Mouse (Mus musculus): ENCODE measurements around the gene Tmem253. TPM values are rescaled to one million over a fixed set of nuclear protein-coding genes. Genes with fewer than 3 reads are reported as not detected.

The Tmem253 gene
- polyA plus RNA-seq, 1 experiment = not detected

DNA sequence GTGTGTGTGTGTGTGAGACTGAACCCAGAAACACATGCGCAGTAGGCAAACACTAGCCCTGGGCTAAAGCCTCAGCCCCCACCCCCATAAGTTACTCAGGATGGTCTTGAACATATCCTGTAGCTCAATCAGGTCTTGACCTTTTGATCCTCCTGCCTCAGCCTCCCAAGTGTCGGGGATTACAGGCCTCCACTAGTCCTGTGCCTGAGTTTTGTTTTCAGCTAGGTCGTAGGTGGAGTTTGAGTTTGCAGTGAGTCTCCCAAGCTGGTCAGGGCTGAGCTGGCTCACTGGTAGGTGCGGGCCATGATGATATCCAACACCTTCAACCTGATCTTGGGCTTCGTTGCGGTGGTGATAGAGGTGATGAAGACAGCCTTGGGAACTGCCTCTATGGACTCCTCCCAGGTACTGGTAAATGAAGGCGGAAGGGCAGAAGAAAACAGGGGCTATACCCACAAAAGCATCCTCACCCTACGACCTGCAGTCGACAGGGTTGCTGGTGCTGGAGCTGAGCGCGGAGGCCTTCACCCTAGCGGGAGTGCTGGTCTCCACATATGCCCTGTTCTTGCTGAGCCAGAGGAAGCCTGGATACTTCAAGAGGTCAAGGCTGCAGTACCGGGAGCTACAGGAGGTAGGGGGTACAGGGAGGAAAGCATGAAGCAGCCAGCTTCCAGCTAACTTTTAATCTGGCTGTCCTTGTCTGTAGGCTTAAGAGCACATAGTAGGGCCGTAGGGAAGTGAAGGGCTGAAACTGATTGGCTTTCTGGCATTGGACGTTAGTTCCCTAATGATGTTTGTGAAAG lies 3.0 kb downstream of the Tmem253 start:
- Histone ChIP-seq H3K4me1 (ENCODE audit: control insufficient read depth) (peaks cover 78% of the 10 kb centered on the region), H3K27me3 (ENCODE audit: control insufficient read depth) (peaks cover 6% of the 10 kb centered on the region), H3K36me3 (ENCODE audit: control insufficient read depth) (peaks cover 12% of the 10 kb centered on the region), H3K9me3 (ENCODE audit: control insufficient read depth, low read length) (no peaks in the 10 kb centered on the region), H3K4me3 (replicated peaks) (peak overlapping the region; percentile 75)
- TF ChIP-seq GATA1 (IDR thresholded peaks at IDR 0.05; ENCODE audit: low read length) (no peak), TAL1 (IDR thresholded peaks at IDR 0.05; ENCODE audit: low read length) (no peak)

DNA sequence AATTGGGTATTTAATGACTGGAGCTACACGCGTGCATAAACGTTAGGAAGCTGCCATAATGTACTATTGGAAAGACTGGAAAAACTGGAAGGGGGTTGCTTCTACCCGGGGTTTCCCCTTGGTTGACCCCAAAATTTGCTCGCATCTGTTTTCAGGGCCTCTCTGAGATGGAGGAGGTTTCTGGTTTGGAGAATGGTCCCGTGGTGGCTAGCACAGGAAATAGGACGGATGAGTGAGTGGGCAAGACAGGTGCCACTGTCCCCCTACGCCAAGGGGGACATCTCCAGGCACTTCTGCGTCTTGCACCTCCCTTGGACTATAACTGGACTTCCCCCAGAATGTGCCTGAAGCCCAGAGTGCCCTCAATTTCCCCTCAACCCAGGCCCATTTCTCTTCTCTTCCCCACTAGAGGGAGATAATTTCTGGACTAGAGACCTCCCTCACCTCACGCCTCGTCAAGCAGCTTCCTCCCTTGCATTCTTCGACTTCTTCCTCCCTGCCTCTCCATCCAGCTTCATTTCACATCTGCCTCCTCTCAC lies 3.7 kb downstream of the Tmem253 start:
- Histone ChIP-seq H3K36me3 (ENCODE audit: control insufficient read depth) (peaks cover 12% of the 10 kb centered on the region), H3K4me3 (replicated peaks) (peak overlapping the region; percentile 75), H3K9me3 (ENCODE audit: control insufficient read depth, low read length) (no peaks in the 10 kb centered on the region), H3K27me3 (ENCODE audit: control insufficient read depth) (no peaks in the 10 kb centered on the region), H3K4me1 (ENCODE audit: control insufficient read depth) (peaks cover 81% of the 10 kb centered on the region)
- TF ChIP-seq TAL1 (IDR thresholded peaks at IDR 0.05; ENCODE audit: low read length) (no peak), GATA1 (IDR thresholded peaks at IDR 0.05; ENCODE audit: low read length) (no peak)

DNA sequence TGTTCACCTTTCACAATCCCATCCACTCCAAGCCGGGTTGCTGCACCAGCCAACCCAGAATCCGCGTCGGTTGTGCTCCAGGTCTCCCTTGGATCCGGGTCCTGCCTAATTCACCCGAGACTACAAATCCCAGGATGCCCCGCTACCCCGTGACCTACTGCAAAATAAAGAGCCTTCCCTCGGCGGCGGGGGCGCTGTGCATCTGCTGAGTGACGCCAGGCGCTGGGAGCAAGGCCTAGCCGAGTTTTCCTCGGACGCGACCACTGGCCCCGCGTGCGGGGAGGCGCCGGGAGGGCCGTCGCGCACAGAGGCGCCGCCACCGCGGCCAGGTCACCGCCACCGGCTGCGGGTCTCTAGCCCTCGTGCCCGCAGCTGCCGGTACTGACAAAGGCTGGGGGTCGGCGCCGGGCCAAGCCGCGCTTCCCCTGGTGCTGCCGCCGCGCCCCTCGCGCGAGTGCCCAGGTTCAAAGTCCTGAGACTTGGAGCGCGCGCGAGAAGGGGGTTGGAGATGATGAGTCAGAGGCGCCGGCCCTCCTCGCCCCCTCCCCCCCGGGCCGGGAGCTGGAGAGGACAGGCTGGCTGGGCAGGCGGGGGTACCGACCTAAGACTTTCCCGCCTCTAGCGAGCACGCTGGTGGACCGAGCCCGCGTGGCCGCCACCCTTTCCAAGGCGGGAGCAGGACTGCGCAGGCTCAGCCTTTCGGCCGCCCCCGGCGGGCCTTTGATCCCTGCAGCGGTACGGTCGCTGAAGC lies 4.3 kb downstream of the Tmem253 start:
- H3K9me3 ChIP-seq (ENCODE audit: control insufficient read depth, low read length) = no peaks in the 10 kb centered on the region
- TF ChIP-seq GATA1 (IDR thresholded peaks at IDR 0.05; ENCODE audit: low read length) (no peak), TAL1 (IDR thresholded peaks at IDR 0.05; ENCODE audit: low read length) (no peak)

DNA sequence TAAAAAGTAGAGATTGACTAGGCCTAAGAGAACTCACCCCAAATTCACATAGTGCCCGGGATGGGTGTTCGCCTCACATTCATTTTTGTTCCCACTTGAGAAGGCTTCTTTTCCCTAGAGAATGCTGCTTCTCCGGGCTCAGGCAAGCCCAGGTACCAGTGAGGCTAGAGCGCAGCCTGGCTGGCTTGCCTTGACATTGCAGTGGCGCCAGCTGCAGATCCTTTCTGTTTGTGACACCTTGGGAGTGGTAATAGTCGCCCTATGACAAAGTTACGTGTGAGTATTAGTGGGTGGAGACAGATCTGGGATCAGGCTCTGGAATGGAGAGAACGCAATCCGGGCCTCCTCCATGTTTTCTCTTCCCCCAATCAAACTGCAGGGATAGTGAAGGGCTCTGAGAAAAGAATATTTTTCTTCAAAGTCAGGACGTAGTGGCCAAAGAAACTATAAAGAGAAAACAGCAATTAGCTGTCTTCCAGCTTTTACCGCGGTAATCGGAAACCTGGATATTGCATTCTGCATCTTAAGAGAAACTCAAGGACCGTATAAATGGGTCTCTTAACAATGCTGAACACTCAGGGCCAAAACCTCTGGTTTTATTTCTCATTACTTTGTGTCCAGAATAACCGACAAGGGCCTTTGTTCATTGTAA lies 5.2 kb downstream of the Tmem253 start, which contains the start of gene Zfp219:
Gene Zfp219 (minus strand): TSS at position 248 of the 652 bp plus-strand sequence.
- Histone ChIP-seq H3K36me3 (ENCODE audit: control insufficient read depth) (peaks cover 12% of the 10 kb centered on the region), H3K27me3 (ENCODE audit: control insufficient read depth) (no peaks in the 10 kb centered on the region), H3K4me3 (replicated peaks) (peak within 1 kb of the TSS; percentile 75), H3K9me3 (ENCODE audit: control insufficient read depth, low read length) (no peaks in the 10 kb centered on the region), H3K4me1 (ENCODE audit: control insufficient read depth) (peaks cover 79% of the 10 kb centered on the region)
- TF ChIP-seq GATA1 (IDR thresholded peaks at IDR 0.05; ENCODE audit: low read length) (no peak), TAL1 (IDR thresholded peaks at IDR 0.05; ENCODE audit: low read length) (no peak)

More for the DNA sequence above, 4.3 kb downstream of the Tmem253 start:
- Histone ChIP-seq H3K4me3 (replicated peaks) (peak overlapping the region; percentile 75), H3K27me3 (ENCODE audit: control insufficient read depth) (no peaks in the 10 kb centered on the region), H3K36me3 (ENCODE audit: control insufficient read depth) (peaks cover 12% of the 10 kb centered on the region), H3K4me1 (ENCODE audit: control insufficient read depth) (peaks cover 86% of the 10 kb centered on the region)

DNA sequence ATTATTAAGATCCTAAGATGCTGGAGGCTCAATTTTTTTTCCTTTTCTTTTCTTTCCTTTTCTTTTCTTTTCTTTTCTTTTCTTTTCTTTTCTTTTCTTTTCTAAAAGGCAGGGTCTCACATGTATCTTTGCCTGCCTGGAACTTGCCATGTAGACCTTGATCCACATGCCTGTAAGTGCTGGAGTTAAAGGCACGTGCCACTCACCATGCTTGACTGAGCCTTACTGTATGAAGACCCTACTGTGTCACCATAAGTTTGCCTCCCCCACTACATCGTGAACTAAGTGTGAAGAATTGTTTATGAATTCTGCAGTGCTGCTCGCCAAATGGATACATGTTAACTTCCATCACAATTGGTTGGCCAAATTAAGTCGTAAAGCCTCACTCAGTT lies 5.7 kb downstream of the Tmem253 start:
- Histone ChIP-seq H3K9me3 (ENCODE audit: control insufficient read depth, low read length) (no peaks in the 10 kb centered on the region), H3K4me3 (replicated peaks) (no peak overlapping the region), H3K27me3 (ENCODE audit: control insufficient read depth) (no peaks in the 10 kb centered on the region), H3K36me3 (ENCODE audit: control insufficient read depth) (peaks cover 12% of the 10 kb centered on the region), H3K4me1 (ENCODE audit: control insufficient read depth) (peaks cover 74% of the 10 kb centered on the region)
- TF ChIP-seq TAL1 (IDR thresholded peaks at IDR 0.05; ENCODE audit: low read length) = no peak
- no peak for TF ChIP-seq GATA1 (IDR thresholded peaks at IDR 0.05; ENCODE audit: low read length)

DNA sequence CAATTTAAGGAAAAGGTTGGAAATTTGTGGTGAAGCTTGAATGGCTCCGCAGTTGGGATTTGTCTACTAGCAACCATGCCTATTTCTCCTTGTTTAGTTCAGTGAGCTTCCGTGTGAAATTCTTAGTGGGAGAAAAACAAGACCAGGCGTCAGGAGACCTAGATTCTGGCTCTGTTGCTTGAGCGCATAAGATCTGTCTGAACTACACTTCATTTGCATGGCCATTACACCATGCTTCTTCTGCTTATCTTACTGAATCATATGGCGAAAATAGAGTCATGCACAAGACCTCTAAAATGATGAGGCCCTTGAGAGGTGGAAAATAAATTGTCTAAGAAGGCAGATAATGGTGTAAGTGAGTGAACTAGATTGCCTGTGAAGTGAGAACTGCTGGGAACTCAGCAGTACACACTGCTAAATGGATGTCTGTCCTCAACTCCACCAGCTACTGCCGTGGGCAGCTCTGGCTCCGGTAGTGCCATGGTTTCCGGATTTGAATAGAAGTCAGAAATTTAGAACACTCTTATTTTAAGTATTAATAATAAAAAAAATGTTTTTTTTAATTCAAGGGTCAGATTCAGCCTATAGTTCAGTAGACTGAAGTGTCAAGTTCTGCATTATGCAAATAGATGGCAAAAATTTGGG lies 6.2 kb downstream of the Tmem253 start:
- TF ChIP-seq GATA1 (IDR thresholded peaks at IDR 0.05; ENCODE audit: low read length) (no peak), TAL1 (IDR thresholded peaks at IDR 0.05; ENCODE audit: low read length) (no peak)

DNA sequence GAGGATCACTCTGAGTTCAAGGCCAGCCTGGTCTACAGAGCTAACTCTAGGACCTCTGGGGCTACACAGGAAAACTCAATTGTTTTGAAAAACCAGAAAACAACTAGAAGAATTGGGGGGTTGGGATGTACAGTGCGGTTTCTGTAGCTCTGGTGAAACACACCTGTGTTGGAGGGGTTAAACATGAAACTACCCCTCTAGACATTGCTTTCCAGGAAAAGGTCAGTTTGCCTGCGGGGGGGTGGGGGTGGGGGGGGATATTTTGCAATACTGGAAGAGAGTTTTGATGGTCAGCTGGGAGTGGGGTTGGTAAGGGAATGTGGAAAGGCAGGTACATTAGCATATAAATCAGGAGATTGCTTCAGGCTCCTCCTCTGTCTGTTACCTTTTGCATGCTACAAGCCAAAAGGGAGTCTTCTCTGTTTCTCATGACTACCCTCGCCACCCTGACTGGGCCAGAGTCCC lies 6.8 kb downstream of the Tmem253 start:
- TF ChIP-seq TAL1 (IDR thresholded peaks at IDR 0.05; ENCODE audit: low read length) (no peak), GATA1 (IDR thresholded peaks at IDR 0.05; ENCODE audit: low read length) (no peak)
- Histone ChIP-seq H3K36me3 (ENCODE audit: control insufficient read depth) (peaks cover 7% of the 10 kb centered on the region), H3K4me1 (ENCODE audit: control insufficient read depth) (peaks cover 66% of the 10 kb centered on the region), H3K9me3 (ENCODE audit: control insufficient read depth, low read length) (no peaks in the 10 kb centered on the region), H3K4me3 (replicated peaks) (peak overlapping the region; percentile 60), H3K27me3 (ENCODE audit: control insufficient read depth) (no peaks in the 10 kb centered on the region)

More for the DNA sequence above, 6.2 kb downstream of the Tmem253 start:
- H3K4me3 ChIP-seq (replicated peaks) = no peak overlapping the region
- H3K36me3 ChIP-seq (ENCODE audit: control insufficient read depth) = peaks cover 11% of the 10 kb centered on the region
- no peaks in the 10 kb centered on the region for H3K27me3 ChIP-seq (ENCODE audit: control insufficient read depth)
- no peaks in the 10 kb centered on the region for H3K9me3 ChIP-seq (ENCODE audit: control insufficient read depth, low read length)
- H3K4me1 ChIP-seq (ENCODE audit: control insufficient read depth) = peaks cover 71% of the 10 kb centered on the region

DNA sequence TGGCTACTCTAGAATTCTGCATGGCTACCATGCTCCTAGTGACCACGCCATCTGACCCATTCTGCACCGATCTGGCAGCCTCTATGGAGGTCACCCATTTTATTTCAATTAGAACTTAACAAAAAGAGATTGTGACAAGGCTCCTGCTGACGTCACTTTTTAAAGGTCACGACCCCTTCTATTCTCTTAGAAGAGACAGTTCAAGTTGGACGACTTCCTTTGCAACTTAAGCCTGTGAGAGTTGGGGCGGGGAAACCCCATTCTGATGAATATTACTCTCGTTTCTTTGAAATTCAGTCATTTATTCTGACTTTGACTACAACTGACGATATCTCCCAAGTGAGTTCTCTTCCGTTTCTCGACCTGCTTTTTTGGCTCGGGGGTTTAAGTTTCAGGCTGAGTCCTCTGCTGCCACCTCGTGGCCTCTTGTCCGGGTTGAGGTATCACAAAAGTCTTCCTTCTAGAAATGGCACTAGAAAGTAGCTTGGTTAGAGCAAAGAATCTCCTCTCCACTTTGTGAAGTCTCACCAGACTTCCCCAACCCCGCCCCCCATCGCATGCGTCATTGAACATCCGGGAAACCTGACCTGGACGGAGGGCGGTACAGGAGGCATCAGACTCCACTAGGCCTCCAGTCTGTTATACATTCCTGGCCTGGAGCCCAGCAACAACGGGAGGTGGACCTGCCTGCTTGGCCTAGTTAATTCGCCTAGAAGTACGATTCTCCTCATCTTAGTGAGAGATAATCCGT lies 7.4 kb downstream of the Tmem253 start:
- Histone ChIP-seq H3K36me3 (ENCODE audit: control insufficient read depth) (peaks cover 7% of the 10 kb centered on the region), H3K9me3 (ENCODE audit: control insufficient read depth, low read length) (no peaks in the 10 kb centered on the region), H3K27me3 (ENCODE audit: control insufficient read depth) (no peaks in the 10 kb centered on the region), H3K4me1 (ENCODE audit: control insufficient read depth) (peaks cover 66% of the 10 kb centered on the region), H3K4me3 (replicated peaks) (peak overlapping the region; percentile 60)
- TF ChIP-seq TAL1 (IDR thresholded peaks at IDR 0.05; ENCODE audit: low read length) (no peak), GATA1 (IDR thresholded peaks at IDR 0.05; ENCODE audit: low read length) (no peak)

Data from erythroblast, embryonic 14.5 days (primary cell).